Mouse (Mus musculus) forebrain, embryonic 10.5 days (tissue): Measurements from ENCODE around the gene Homez. TPM values are rescaled to one million over a fixed set of nuclear protein-coding genes. Genes with fewer than 3 reads are reported as not detected.

ENCODE experiments used
- DNase-seq: peaks from one replicate; pipeline ENCODE4 v3.0.0-alpha.2; 2017; ENCODE audit warnings: low spot score; ENCODE audit errors: extremely low spot score
- H3K27ac ChIP-seq: fragments of 300-500 bp; sonication (generic); 2 replicates; pipeline ENCODE4 v1.5.1; 2016; ENCODE audit warnings: mild to moderate bottlenecking
- H3K27me3 ChIP-seq: fragments of 300-500 bp; sonication (generic); 2 replicates; pipeline ENCODE4 v1.6.1; 2016; ENCODE audit warnings: mild to moderate bottlenecking; ENCODE audit not compliant: poor library complexity, severe bottlenecking
- H3K36me3 ChIP-seq: fragments of 300-500 bp; sonication (generic); replicated peaks from 2 replicates; pipeline ENCODE4 v1.6.1; 2016; ENCODE audit warnings: mild to moderate bottlenecking, moderate library complexity
- H3K4me1 ChIP-seq: fragments of 300-500 bp; sonication (generic); 2 replicates; pipeline ENCODE4 v1.6.1; 2016
- H3K4me3 ChIP-seq: fragments of 300-500 bp; sonication (generic); 2 replicates; pipeline ENCODE4 v1.5.1; 2016; ENCODE audit warnings: mild to moderate bottlenecking, moderate library complexity
- H3K9me3 ChIP-seq: fragments of 300-500 bp; sonication (generic); 2 replicates; pipeline ENCODE4 v1.6.1; 2016; ENCODE audit warnings: mild to moderate bottlenecking, moderate library complexity
- WGBS: fragments of 180-500 bp; shearing (Covaris S2); methylation state at CpG from one replicate; pipeline ENCODE4 v1.1.7; 2016; 5-methylcytosine and 5-hydroxymethylcytosine counted together
- polyA plus RNA-seq: library from polyadenylated mRNA; unstranded; fragments of >200 nt; fragmentation: Nextera tagmentation; extraction: Ambion mirVana; gene quantifications from 2 replicates; pipeline ENCODE4 v1.2.1, GENCODE M21; 2016

Gene Homez
- polyA plus RNA-seq, 1 experiment from 2014 or later, result 24.0 TPM

DNA sequence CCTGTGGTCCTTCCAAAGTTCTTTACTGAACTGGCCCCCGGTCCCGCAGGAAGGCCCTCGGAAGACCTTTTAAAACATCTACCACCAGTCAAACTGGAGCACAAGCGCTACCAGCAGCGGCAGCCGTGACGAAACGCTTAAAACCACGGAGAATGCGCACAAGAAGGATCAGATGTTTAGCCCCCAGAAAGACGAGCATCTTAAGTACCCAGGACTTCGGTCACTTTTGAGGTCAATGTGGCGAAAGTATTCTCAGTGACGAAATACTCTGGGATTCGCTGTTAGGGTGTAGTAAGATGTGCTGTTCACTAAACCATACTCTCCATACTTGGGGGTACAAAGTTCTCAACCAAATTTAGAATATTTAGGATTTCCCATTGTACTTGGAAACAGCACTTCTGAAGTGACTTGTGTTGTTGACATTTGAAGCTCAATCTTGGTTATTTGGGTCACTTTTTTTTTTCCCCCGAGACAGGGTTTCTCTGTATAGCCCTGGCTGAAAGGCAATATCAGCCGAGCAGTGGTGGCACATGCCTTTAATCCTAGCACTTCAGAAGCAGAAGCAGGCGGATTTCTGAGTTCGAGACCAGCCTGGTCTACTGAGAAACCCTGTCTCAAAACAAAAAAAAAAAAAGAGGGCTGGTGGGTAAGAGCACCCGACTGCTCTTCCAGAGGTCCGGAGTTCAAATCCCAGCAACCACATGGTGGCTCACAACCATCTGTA, 6.3 kb downstream of the Homez start:
- no peaks in the 10 kb centered on the region for H3K9me3 ChIP-seq
- peak overlapping the region; percentile 84 for H3K4me3 ChIP-seq
- H3K36me3 ChIP-seq, result 0 out of 2 replicates have a peak, but pooled peaks cover 2% of the 10 kb centered on the region
- peaks cover 14% of the 10 kb centered on the region for H3K4me1 ChIP-seq
- peak overlapping the region; percentile 97 for H3K27ac ChIP-seq
- 19% methylated on average over 21 of the region's 21 CpGs for WGBS
- DNase-seq, result no peak
- no peaks in the 10 kb centered on the region for H3K27me3 ChIP-seq

DNA sequence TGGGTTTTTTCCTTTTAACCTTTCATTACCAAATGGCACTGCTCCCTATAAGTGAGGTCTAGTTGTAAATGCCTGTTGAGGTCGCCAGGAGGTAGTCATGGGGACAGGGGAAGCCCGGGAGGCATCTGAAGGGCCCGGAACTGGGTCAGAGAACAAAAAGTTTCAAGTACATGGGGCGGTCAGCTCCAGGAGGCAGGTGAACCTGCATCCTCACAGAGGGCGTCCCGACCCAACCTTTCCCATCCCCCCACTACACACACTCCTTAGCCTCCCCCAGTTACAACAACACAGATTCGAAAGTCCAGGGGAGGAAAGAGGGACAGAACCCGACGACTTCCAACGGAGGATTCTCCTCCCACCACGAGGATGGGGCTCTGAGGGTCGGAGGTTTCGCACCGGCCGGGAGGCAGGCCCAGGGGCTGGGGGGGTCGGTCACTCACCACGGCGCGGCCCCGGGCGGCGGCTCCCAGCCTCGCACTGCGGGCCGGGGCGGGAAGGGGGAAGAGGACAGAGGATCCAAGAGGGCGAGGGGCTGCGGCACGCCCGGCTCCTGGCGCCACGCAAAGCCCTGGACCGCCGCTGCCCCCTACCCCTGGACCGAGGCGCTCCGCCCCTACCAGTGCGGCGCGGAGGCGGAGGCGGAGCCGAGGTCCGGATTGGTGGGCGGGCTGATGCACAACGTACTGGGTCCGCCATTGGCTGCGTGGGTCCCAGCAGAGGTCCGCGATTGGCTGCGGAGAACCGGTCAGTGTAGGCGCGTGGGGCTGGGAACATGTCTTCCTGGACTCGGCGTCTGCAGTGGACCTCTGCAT, 7.1 kb downstream of the Homez start:
- peak; percentile 94 for DNase-seq
- WGBS, result under 1% methylated on average over 55 of the region's 56 CpGs

DNA sequence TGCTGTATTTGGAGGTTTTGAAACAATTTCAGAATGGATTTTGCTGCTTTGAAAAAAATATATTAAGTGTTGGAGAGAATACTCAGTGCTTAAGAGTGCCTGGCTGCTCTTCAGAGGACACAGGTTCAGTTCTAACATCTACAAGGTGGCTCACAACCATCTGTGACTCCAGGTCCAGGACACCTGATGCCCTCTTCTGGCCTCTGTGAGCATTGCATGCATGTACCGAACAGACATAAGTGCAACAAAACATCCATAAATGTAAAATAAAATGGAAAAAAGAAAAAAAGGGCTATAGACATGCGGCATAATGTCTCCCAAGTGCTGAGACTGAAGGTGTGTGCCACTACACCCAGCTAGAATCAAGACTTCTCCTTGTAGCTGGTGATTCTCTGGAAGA, 10.2 kb downstream of the Homez start:
- 50% methylated on average over 2 of the region's 2 CpGs for WGBS
- no peaks in the 10 kb centered on the region for H3K27me3 ChIP-seq
- H3K4me3 ChIP-seq, result no peak overlapping the region
- H3K36me3 ChIP-seq, result peaks cover 29% of the 10 kb centered on the region
- H3K4me1 ChIP-seq, result peaks cover 14% of the 10 kb centered on the region
- no peak overlapping the region for H3K27ac ChIP-seq
- no peaks in the 10 kb centered on the region for H3K9me3 ChIP-seq
- DNase-seq, result peak; percentile 40

More for the DNA sequence above, 7.1 kb downstream of the Homez start:
- H3K36me3 ChIP-seq, result 0 out of 2 replicates have a peak, but pooled peaks cover 2% of the 10 kb centered on the region
- peak overlapping the region; percentile 97 for H3K27ac ChIP-seq
- H3K4me3 ChIP-seq, result peak overlapping the region; percentile 84
- H3K4me1 ChIP-seq, result peaks cover 14% of the 10 kb centered on the region
- no peaks in the 10 kb centered on the region for H3K9me3 ChIP-seq
- H3K27me3 ChIP-seq, result no peaks in the 10 kb centered on the region

DNA sequence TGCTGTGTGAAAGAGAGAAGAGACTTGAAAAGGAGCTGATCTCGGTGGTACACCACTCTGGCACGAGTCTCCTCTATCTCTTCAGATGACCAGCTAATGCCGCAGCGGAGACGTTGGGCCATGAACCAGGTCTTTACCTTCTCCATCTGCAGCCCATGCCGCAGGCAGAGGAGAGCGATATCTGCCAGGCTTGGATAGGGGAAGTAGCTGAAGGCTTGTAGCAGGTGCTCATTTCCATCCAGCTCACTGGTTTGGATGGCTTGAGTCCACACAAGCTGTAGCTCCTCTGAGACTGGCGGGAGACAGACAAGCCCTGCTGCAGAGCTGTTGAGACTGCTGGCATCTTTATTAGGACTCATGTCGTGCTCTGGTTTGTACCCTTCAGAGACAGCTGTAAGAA, 12.9 kb downstream of the Homez start:
- DNase-seq, result no peak
- Histone ChIP-seq H3K9me3 (no peaks in the 10 kb centered on the region), H3K4me1 (peaks cover 9% of the 10 kb centered on the region), H3K27ac (no peak overlapping the region), H3K36me3 (peaks cover 45% of the 10 kb centered on the region), H3K27me3 (no peaks in the 10 kb centered on the region), H3K4me3 (no peak overlapping the region)
- 96% methylated on average over 9 of the region's 9 CpGs for WGBS

DNA sequence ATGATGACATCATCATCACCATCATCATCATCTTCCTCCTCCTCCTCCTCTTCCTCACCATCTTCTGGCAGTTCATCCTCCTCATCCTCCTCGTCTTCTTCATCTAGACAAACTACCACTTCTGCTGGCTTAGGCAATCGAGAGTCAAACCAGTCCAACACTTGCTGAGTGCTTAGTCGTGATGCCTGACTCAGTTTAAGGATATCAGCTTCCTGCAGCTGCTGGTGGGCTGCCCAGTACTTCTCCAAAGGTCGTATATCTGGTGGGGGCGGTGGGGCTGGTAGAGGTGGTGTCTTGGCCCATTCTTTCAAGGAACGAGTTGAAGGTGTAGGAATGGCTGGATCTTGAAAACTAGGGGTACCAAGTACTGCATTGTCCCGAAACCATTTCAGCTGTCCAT, 14.1 kb downstream of the Homez start:
- Histone ChIP-seq H3K36me3 (peaks cover 45% of the 10 kb centered on the region), H3K4me3 (no peak overlapping the region), H3K27me3 (no peaks in the 10 kb centered on the region), H3K27ac (no peak overlapping the region), H3K4me1 (no peaks in the 10 kb centered on the region), H3K9me3 (no peaks in the 10 kb centered on the region)
- WGBS, result 89% methylated on average over 7 of the region's 7 CpGs
- DNase-seq, result no peak

DNA sequence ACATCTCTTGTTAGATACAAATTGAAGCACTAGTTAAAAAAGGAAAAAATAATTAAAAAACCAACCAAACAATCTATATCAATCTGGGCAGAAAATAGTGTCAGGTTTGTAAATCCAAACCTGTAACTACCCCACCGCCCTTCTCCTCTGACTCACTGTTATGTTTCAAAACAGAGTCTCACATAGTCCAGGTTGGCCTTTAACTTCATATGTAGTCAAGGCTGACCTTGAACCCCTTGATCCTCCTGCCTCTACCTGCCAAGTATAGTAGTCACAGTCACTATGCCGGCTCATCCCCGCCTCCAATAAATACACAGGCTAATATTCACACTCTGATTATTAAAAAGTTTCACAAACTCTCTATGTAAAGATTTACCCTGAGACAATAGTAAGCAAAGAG, 15.0 kb downstream of the Homez start:
- Histone ChIP-seq H3K9me3 (no peaks in the 10 kb centered on the region), H3K4me3 (no peak overlapping the region), H3K36me3 (peaks cover 45% of the 10 kb centered on the region), H3K27ac (no peak overlapping the region), H3K4me1 (no peaks in the 10 kb centered on the region), H3K27me3 (no peaks in the 10 kb centered on the region)
- 96% methylated on average over 3 of the region's 3 CpGs for WGBS
- no peak for DNase-seq

DNA sequence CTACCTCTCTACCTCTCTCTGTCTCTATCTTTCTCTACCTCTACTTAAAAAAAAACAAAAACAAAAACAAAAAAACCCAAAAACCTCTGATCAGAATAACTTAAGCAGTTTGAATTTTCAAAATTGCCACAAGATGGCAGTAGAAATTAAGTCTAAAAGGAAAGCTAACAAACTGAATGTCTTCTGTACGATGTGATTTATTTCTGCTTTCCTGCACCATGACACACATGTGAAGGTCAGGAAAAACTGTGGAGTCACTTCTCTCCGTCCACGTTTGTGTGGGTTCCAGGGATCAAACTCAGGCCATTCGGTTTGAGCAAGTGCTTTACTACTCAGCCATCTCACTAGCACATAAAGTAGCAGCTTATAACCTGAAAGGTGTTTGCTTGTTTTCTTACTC, 27.3 kb downstream of the Homez start:
- Histone ChIP-seq H3K4me3 (no peak overlapping the region), H3K36me3 (no peaks in the 10 kb centered on the region), H3K27me3 (no peaks in the 10 kb centered on the region), H3K4me1 (no peaks in the 10 kb centered on the region), H3K27ac (no peak overlapping the region), H3K9me3 (no peaks in the 10 kb centered on the region)
- DNase-seq, result no peak
- WGBS, result 7% methylated on average over 4 of the region's 4 CpGs

DNA sequence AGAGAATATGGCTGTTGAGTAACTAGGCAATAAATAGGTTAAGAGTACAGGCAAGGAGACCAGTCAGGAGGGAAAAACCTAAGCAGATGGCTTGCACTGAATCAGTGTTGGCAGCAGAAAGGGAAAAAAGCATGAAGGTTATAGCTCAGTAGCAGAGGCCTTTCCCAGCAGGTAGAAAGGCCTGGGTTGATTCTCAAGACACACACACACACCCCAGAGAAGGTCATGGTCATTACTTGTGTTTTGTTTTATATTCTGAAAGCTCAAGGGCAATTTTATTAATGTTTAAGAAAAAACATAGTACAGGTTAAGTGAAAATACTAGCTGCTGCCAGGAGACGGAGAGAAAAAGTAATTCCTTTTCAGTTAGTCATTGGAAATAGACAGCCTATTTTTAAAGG, 47.0 kb downstream of the Homez start:
- H3K27ac ChIP-seq, result no peak overlapping the region
- no peaks in the 10 kb centered on the region for H3K4me1 ChIP-seq
- 98% methylated on average over 1 of the region's 1 CpGs for WGBS
- H3K36me3 ChIP-seq, result no peaks in the 10 kb centered on the region
- H3K9me3 ChIP-seq, result no peaks in the 10 kb centered on the region
- DNase-seq, result no peak
- no peak overlapping the region for H3K4me3 ChIP-seq
- no peaks in the 10 kb centered on the region for H3K27me3 ChIP-seq

DNA sequence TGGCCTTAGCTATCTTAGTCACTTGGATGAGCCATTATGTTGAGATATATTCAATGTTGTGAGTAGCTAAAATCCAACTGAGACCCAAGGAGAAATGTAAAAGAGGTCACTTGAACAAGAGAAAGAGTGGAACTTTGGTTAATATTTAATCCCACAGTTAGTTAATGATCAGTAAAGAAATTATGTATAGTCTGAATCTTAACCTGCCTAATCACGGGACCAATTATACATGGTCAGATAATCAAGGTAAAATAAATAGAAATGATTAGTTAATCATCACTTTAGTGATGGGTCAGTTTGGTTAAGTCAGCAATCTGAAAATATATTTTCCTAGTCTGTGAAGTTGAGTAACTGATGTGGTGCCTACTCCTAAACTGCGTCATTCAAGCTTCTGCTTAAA, 48.5 kb downstream of the Homez start:
- Histone ChIP-seq H3K9me3 (no peaks in the 10 kb centered on the region), H3K36me3 (no peaks in the 10 kb centered on the region), H3K4me3 (no peak overlapping the region), H3K4me1 (no peaks in the 10 kb centered on the region), H3K27ac (no peak overlapping the region), H3K27me3 (no peaks in the 10 kb centered on the region)
- 89% methylated on average over 2 of the region's 2 CpGs for WGBS
- no peak for DNase-seq

DNA sequence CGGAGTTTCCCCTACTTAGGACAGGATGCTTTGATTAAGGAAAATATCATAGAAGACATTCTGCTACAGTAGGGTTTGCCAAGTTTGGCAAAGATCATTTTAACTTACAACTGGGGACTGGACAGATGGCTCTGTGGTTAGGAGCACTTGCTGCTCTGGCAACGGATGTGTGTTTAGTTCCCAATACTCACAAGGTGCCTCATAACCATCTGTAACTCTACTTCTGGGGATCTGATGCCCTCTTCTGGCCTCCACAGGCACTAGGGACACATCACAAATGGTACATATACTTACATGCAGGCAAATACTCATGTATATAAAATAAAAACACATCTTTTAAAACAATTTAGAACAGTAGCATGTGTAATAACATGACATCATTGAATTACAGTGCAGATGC, 53.0 kb downstream of the Homez start:
- Histone ChIP-seq H3K4me1 (no peaks in the 10 kb centered on the region), H3K36me3 (no peaks in the 10 kb centered on the region), H3K4me3 (no peak overlapping the region), H3K27me3 (no peaks in the 10 kb centered on the region), H3K9me3 (no peaks in the 10 kb centered on the region), H3K27ac (no peak overlapping the region)
- 44% methylated on average over 2 of the region's 2 CpGs for WGBS
- no peak for DNase-seq

DNA sequence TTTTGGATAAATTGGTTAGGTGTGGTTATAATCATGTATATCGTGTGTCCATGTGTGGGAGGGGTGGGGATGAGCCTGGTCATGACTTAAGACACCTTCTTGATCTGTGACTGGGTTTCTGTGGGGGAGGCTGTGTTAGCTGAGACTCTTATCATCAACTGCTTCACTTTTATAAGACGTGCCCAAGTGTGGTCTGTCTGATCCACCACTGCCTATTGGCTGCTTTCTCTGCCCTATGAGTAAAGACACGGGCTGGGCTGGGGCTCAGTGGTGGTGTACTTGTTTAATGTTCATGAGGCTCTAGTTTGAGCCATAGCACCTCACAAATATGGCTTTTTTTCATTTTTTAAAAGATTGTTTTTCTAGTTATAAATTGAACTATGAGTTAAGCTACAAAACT, 55.0 kb downstream of the Homez start:
- no peaks in the 10 kb centered on the region for H3K27me3 ChIP-seq
- H3K4me1 ChIP-seq, result no peaks in the 10 kb centered on the region
- no peak overlapping the region for H3K27ac ChIP-seq
- DNase-seq, result no peak
- 76% methylated on average over 3 of the region's 3 CpGs for WGBS
- H3K36me3 ChIP-seq, result no peaks in the 10 kb centered on the region
- no peak overlapping the region for H3K4me3 ChIP-seq
- H3K9me3 ChIP-seq, result no peaks in the 10 kb centered on the region

DNA sequence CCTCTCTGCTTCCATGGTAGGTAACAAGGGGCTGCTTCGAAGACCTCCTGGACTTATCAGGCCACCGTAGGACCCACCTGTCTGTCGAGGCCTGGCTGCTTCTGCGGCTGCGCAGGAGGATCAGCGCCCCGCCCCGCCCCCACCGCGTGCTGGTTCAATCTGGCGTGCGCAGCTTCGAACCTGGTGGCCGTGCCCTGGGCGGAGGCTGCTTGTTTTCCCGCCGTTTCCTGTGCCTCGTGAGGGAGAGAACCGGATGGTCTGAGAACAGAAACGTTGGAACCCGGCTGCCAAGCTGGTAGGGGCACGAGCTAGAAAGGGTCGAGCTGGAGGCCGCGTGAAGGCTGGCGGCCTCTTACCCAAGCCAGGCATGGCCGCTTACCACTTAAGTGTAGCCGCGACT, 56.8 kb downstream of the Homez start, which contains the start of gene Rnf212b:
Gene Rnf212b, plus strand, starts transcription at position 151 of the 400 bp plus-strand sequence.
- H3K36me3 ChIP-seq, result no peaks in the 10 kb centered on the region
- H3K9me3 ChIP-seq, result no peaks in the 10 kb centered on the region
- 86% methylated on average over 29 of the region's 29 CpGs for WGBS
- H3K27ac ChIP-seq, result no peak within 1 kb of the TSS
- no peak within 1 kb of the TSS for H3K4me3 ChIP-seq
- H3K4me1 ChIP-seq, result no peaks in the 10 kb centered on the region
- no peak for DNase-seq
- H3K27me3 ChIP-seq, result no peaks in the 10 kb centered on the region

DNA sequence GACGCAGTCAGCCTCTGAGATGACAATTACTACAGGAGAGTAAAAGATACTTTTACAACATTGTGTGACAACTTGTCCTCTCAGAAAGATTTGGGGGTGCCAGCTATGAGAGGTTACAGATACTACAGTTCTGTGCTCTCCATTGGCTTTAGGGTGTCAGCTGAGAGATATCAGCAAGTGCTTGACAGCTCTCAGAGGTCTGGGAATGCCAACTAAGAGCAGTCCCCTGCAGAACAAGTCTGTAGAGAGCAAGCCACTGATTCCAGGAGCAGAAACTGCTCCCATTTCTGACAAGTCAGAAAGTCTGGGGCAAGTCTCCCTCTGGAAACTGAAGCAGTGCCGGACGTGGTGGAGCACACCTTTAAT, 61.1 kb downstream of the Homez start:
- Histone ChIP-seq H3K36me3 (no peaks in the 10 kb centered on the region), H3K27ac (no peak overlapping the region), H3K9me3 (no peaks in the 10 kb centered on the region), H3K27me3 (no peaks in the 10 kb centered on the region), H3K4me1 (no peaks in the 10 kb centered on the region), H3K4me3 (no peak overlapping the region)
- DNase-seq, result no peak
- WGBS, result 93% methylated on average over 3 of the region's 3 CpGs
